Mouse (Mus musculus): ENCODE data around the gene Atg7. TPM values are rescaled to one million over a fixed set of nuclear protein-coding genes. Genes with fewer than 3 reads are reported as not detected.

Atg7 gene
- polyA plus RNA-seq, 1 experiment from 2014 or later, result 19.4 TPM

DNA sequence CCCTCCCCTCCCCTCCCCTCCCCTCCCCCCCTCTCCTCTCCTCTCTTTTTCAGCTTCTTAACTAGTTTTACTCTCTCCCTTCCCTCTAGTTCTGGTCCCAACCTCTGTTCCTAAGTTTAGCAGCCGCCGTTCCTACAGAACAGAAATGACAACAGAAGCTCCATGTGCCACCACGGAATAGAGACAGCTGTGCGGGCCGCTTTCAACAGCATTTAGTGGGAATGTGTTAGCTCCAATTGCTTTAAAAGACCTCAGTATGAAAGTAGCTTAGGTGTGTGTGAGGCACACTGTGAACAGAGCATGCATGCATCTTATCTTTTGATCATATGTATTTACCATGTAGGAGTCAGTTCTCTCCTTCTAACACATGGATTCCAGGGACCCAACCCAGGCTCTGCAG lies 79.1 kb downstream of the Atg7 start:
- Histone ChIP-seq H3K27me3 (ENCODE audit: control insufficient read depth, insufficient read depth, low read length) (no peaks in the 10 kb centered on the region), H3K9me3 (ENCODE audit: control insufficient read depth, low read length) (no peaks in the 10 kb centered on the region), H3K9ac (ENCODE audit: low read depth, low read length) (no peak overlapping the region), H3K27ac (ENCODE audit: low read depth, low read length) (no peak overlapping the region), H3K4me1 (ENCODE audit: control insufficient read depth, insufficient read depth, low read length) (peaks cover 25% of the 10 kb centered on the region), H3K36me3 (ENCODE audit: control insufficient read depth, insufficient read depth, low read length) (no peaks in the 10 kb centered on the region), H3K4me3 (ENCODE audit: low read length) (no peak overlapping the region), H3K4me2 (replicated peaks; ENCODE audit: low read depth, low read length) (no peak overlapping the region)
- ATAC-seq (ENCODE audit: low FRiP score, low TSS enrichment), result no peak
- 93% methylated on average over 5 of the region's 5 CpGs for WGBS

DNA sequence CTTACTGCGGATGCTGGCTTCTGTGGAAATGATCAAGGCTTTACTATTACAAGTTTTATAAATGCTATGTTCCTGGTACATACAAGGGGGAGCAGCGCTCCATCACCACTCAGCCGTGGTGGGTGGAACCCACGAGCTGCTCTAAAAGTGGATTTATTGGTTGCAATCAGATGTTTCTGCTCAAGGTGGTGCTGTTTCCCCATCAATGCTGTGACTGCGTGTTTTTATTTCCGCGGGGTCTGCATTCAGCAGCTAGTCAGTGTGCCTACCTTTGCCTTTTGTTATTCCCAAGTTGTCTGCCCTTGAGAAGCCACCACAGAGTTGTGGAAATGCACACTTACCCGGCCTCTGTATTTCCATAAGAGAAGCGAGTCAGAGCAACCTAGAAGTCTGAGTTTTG lies 81.0 kb downstream of the Atg7 start:
- Histone ChIP-seq H3K4me1 (ENCODE audit: control insufficient read depth, insufficient read depth, low read length) (peaks cover 25% of the 10 kb centered on the region), H3K9me3 (ENCODE audit: control insufficient read depth, low read length) (no peaks in the 10 kb centered on the region), H3K36me3 (ENCODE audit: control insufficient read depth, insufficient read depth, low read length) (no peaks in the 10 kb centered on the region), H3K4me2 (replicated peaks; ENCODE audit: low read depth, low read length) (no peak overlapping the region), H3K9ac (ENCODE audit: low read depth, low read length) (no peak overlapping the region), H3K27me3 (ENCODE audit: control insufficient read depth, insufficient read depth, low read length) (no peaks in the 10 kb centered on the region), H3K4me3 (ENCODE audit: low read length) (no peak overlapping the region), H3K27ac (ENCODE audit: low read depth, low read length) (no peak overlapping the region; the same call in 1 of the 2 replicates)
- peak; percentile 33; the same call in 1 of the 2 replicates for ATAC-seq (ENCODE audit: low FRiP score, low TSS enrichment)
- WGBS, result 21% methylated on average over 9 of the region's 9 CpGs

DNA sequence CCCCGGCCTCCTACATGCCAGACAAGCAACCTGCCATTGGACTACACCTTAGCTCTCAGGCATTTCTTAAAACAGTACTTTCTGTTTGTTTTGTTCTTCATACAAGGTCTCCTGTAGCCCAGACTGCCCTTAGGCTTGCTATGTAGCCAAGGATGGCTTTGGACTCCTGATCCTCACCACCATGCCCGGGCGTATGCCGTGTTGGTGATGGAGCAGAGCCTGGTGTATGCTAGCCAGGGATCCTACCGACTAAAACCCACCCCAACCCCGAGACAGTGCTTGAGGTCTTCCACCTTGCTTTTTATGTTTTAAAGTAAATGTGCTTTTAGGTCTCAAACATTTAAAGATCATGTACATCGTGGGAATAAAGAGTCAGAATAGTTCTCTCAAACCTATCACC lies 81.5 kb downstream of the Atg7 start:
- H3K27me3 ChIP-seq (ENCODE audit: control insufficient read depth, insufficient read depth, low read length), result no peaks in the 10 kb centered on the region
- peaks cover 25% of the 10 kb centered on the region for H3K4me1 ChIP-seq (ENCODE audit: control insufficient read depth, insufficient read depth, low read length)
- no peak overlapping the region for H3K9ac ChIP-seq (ENCODE audit: low read depth, low read length)
- no peaks in the 10 kb centered on the region for H3K9me3 ChIP-seq (ENCODE audit: control insufficient read depth, low read length)
- no peak overlapping the region for H3K4me2 ChIP-seq (replicated peaks; ENCODE audit: low read depth, low read length)
- no peaks in the 10 kb centered on the region for H3K36me3 ChIP-seq (ENCODE audit: control insufficient read depth, insufficient read depth, low read length)
- 73% methylated on average over 7 of the region's 7 CpGs for WGBS
- no peak overlapping the region; the same call in 1 of the 2 replicates for H3K27ac ChIP-seq (ENCODE audit: low read depth, low read length)
- 0 out of 2 replicates have a peak, but pooled peaks have one; percentile 13 for ATAC-seq (ENCODE audit: low FRiP score, low TSS enrichment)
- no peak overlapping the region for H3K4me3 ChIP-seq (ENCODE audit: low read length)

DNA sequence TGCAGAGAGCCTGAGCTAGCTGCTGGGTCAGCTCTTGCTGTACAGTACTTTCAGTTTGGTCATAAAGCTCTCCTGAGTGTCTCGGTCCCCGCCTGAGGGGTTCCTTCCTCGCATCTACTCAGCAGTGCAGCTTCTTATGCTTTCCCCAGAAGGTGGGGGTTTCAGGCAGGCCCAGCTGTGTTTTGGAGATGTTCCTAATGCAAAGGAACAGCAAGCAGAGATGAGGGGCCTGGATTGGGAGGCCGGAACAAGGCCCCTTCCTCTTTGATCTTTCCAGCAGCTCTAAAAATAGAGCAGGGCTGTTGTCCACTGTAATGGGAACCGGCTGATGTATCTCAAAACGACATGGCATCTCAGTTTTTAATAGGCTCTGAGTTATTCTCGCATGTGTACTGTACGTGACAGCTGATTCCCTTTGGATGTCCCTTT lies 82.3 kb downstream of the Atg7 start:
- no peaks in the 10 kb centered on the region for H3K9me3 ChIP-seq (ENCODE audit: control insufficient read depth, low read length)
- WGBS, result 11% methylated on average over 8 of the region's 8 CpGs
- H3K4me3 ChIP-seq (ENCODE audit: low read length), result no peak overlapping the region
- H3K9ac ChIP-seq (ENCODE audit: low read depth, low read length), result 0 out of 2 replicates have a peak overlapping the region, but pooled peaks have one; percentile 13
- no peak overlapping the region; the same call in 1 of the 2 replicates for H3K4me2 ChIP-seq (replicated peaks; ENCODE audit: low read depth, low read length)
- H3K27me3 ChIP-seq (ENCODE audit: control insufficient read depth, insufficient read depth, low read length), result no peaks in the 10 kb centered on the region
- no peaks in the 10 kb centered on the region for H3K36me3 ChIP-seq (ENCODE audit: control insufficient read depth, insufficient read depth, low read length)
- H3K27ac ChIP-seq (ENCODE audit: low read depth, low read length), result peak overlapping the region; percentile 68; the same call in 1 of the 2 replicates
- peaks cover 21% of the 10 kb centered on the region for H3K4me1 ChIP-seq (ENCODE audit: control insufficient read depth, insufficient read depth, low read length)
- peak; percentile 66 for ATAC-seq (ENCODE audit: low FRiP score, low TSS enrichment)

DNA sequence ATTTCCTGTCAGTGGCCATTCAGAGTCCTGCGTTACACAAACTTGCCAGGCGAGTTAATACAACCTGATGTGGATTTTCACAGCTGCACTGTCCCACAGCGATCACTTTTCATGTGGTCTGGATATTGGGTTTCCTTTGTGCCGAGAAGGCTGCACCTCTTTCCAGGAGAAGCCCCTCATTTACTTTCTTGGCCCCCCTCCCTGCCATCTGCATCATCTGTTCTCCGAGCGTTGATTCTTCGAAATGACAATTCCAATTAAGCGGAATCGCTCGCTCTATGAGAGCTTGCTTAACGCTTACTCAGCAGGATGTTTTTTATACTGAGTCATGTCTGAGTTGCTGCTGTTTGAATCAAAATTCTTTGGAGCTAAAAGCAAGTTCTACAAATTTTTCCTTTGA lies 83.8 kb downstream of the Atg7 start:
- no peak overlapping the region for H3K4me3 ChIP-seq (ENCODE audit: low read length)
- WGBS, result 47% methylated on average over 11 of the region's 11 CpGs
- peaks cover 21% of the 10 kb centered on the region for H3K4me1 ChIP-seq (ENCODE audit: control insufficient read depth, insufficient read depth, low read length)
- H3K36me3 ChIP-seq (ENCODE audit: control insufficient read depth, insufficient read depth, low read length), result no peaks in the 10 kb centered on the region
- no peaks in the 10 kb centered on the region for H3K9me3 ChIP-seq (ENCODE audit: control insufficient read depth, low read length)
- H3K27ac ChIP-seq (ENCODE audit: low read depth, low read length), result no peak overlapping the region
- no peak overlapping the region for H3K4me2 ChIP-seq (replicated peaks; ENCODE audit: low read depth, low read length)
- H3K27me3 ChIP-seq (ENCODE audit: control insufficient read depth, insufficient read depth, low read length), result no peaks in the 10 kb centered on the region
- H3K9ac ChIP-seq (ENCODE audit: low read depth, low read length), result no peak overlapping the region
- no peak for ATAC-seq (ENCODE audit: low FRiP score, low TSS enrichment)

DNA sequence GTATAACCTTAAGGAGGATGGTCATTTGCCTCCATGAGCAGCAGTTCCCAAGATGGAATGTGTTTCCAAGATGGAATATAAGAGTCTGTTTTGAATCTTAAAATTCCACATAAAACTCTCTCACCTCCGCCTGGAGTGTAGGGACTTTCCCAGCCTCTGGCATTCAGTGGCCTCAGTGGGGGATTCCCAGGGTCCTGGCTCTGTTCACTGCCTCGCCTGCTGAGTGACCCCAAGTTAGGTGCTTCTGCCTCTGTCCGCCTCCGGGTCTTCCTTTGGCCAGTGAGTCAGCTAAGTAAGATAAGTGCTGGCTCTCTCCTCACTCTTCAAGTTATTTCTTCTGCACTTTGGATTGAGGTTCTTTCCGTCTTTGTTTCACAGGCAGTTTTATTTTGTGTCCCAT lies 90.3 kb downstream of the Atg7 start:
- H3K27me3 ChIP-seq (ENCODE audit: control insufficient read depth, insufficient read depth, low read length), result no peaks in the 10 kb centered on the region
- H3K27ac ChIP-seq (ENCODE audit: low read depth, low read length), result no peak overlapping the region
- H3K36me3 ChIP-seq (ENCODE audit: control insufficient read depth, insufficient read depth, low read length), result no peaks in the 10 kb centered on the region
- H3K9me3 ChIP-seq (ENCODE audit: control insufficient read depth, low read length), result no peaks in the 10 kb centered on the region
- H3K4me3 ChIP-seq (ENCODE audit: low read length), result no peak overlapping the region
- 69% methylated on average over 5 of the region's 5 CpGs for WGBS
- ATAC-seq (ENCODE audit: low FRiP score, low TSS enrichment), result no peak
- no peak overlapping the region for H3K9ac ChIP-seq (ENCODE audit: low read depth, low read length)
- H3K4me2 ChIP-seq (replicated peaks; ENCODE audit: low read depth, low read length), result no peak overlapping the region
- H3K4me1 ChIP-seq (ENCODE audit: control insufficient read depth, insufficient read depth, low read length), result no peaks in the 10 kb centered on the region

DNA sequence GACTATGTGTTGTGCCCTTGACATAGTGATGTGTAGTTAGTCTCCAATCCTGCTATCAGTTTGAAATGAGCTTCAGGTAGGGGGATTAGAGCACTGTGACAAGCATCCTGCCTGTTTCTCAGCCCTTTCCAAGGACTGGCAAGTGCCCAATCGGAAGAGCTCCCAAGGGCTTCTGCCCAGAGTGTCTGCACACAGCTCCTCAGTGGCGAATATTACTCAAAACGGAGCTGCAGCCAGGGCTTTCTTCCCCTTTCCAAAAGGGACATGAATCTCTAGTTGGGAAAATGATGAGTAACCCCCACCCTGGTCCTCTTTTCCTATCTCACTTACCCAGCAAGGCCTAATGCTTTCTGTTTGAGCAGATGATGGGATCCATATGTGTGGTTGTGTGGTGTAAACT lies 90.8 kb downstream of the Atg7 start:
- H3K4me2 ChIP-seq (replicated peaks; ENCODE audit: low read depth, low read length), result no peak overlapping the region
- H3K27me3 ChIP-seq (ENCODE audit: control insufficient read depth, insufficient read depth, low read length), result no peaks in the 10 kb centered on the region
- no peak overlapping the region for H3K4me3 ChIP-seq (ENCODE audit: low read length)
- no peak overlapping the region for H3K27ac ChIP-seq (ENCODE audit: low read depth, low read length)
- H3K36me3 ChIP-seq (ENCODE audit: control insufficient read depth, insufficient read depth, low read length), result no peaks in the 10 kb centered on the region
- 84% methylated on average over 3 of the region's 3 CpGs for WGBS
- H3K4me1 ChIP-seq (ENCODE audit: control insufficient read depth, insufficient read depth, low read length), result no peaks in the 10 kb centered on the region
- no peak overlapping the region for H3K9ac ChIP-seq (ENCODE audit: low read depth, low read length)
- no peak for ATAC-seq (ENCODE audit: low FRiP score, low TSS enrichment)
- no peaks in the 10 kb centered on the region for H3K9me3 ChIP-seq (ENCODE audit: control insufficient read depth, low read length)

DNA sequence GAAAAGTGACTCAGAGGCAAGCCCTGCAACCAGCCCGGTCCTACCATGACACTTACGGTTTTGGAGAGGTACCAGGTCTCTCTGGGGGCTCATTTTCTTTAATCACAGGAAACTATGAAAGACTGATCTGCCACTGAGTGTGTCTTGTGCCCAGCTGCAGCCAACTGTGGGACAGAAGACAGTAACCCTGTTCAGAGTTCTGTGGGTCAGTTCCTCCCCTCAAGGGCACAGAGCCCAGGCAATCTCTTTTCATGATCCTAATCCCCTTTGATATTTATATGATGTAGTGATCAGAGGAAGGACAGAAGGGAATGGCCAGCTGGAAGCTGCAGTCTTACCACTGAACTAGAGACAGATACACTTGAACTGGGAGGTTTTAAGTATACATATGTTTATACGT lies 92.2 kb downstream of the Atg7 start:
- H3K4me2 ChIP-seq (replicated peaks; ENCODE audit: low read depth, low read length), result no peak overlapping the region
- WGBS, result 87% methylated on average over 3 of the region's 3 CpGs
- H3K9me3 ChIP-seq (ENCODE audit: control insufficient read depth, low read length), result no peaks in the 10 kb centered on the region
- H3K27me3 ChIP-seq (ENCODE audit: control insufficient read depth, insufficient read depth, low read length), result no peaks in the 10 kb centered on the region
- H3K27ac ChIP-seq (ENCODE audit: low read depth, low read length), result no peak overlapping the region
- no peaks in the 10 kb centered on the region for H3K4me1 ChIP-seq (ENCODE audit: control insufficient read depth, insufficient read depth, low read length)
- no peak overlapping the region for H3K4me3 ChIP-seq (ENCODE audit: low read length)
- ATAC-seq (ENCODE audit: low FRiP score, low TSS enrichment), result no peak
- H3K9ac ChIP-seq (ENCODE audit: low read depth, low read length), result no peak overlapping the region
- H3K36me3 ChIP-seq (ENCODE audit: control insufficient read depth, insufficient read depth, low read length), result no peaks in the 10 kb centered on the region

DNA sequence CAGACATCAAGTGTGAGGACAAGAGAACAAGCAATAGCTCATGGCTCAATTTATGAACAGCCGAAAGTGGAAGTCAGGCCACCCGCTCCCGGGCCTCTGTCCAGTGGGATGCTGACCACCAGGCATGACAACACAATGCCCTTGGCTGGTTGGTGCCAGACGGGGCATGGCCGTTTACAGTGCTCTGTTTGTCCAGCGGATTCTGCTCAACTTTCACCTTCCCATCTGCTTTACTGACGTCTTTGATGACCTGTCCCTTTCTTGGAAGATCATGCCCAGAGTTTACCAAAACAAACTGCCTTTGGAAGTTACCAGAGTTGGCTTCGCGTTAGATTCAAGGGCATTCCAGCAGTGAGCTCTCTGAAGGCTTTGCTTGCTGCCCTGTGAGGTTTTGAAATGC lies 93.5 kb downstream of the Atg7 start:
- Histone ChIP-seq H3K9me3 (ENCODE audit: control insufficient read depth, low read length) (no peaks in the 10 kb centered on the region), H3K4me1 (ENCODE audit: control insufficient read depth, insufficient read depth, low read length) (no peaks in the 10 kb centered on the region)
- WGBS, result 68% methylated on average over 9 of the region's 9 CpGs

More for the DNA sequence above, 93.5 kb downstream of the Atg7 start:
- H3K36me3 ChIP-seq (ENCODE audit: control insufficient read depth, insufficient read depth, low read length), result no peaks in the 10 kb centered on the region
- no peak overlapping the region for H3K27ac ChIP-seq (ENCODE audit: low read depth, low read length)
- no peaks in the 10 kb centered on the region for H3K27me3 ChIP-seq (ENCODE audit: control insufficient read depth, insufficient read depth, low read length)
- H3K4me3 ChIP-seq (ENCODE audit: low read length), result no peak overlapping the region
- no peak overlapping the region for H3K9ac ChIP-seq (ENCODE audit: low read depth, low read length)
- no peak overlapping the region for H3K4me2 ChIP-seq (replicated peaks; ENCODE audit: low read depth, low read length)
- ATAC-seq (ENCODE audit: low FRiP score, low TSS enrichment), result no peak
